Mouse (Mus musculus) right cerebral cortex, postnatal 10 days (tissue): ENCODE data around the gene Cd320.
A peak's percentile ranks its signal among the peaks of the same experiment; 100 is the strongest.
"Not testable (repeated sequence)": the region's sequence is repeated elsewhere in the genome, so short reads cannot be mapped to it uniquely, and the experiment has no call there.

Source experiments
- DNase-seq, 2 experiments: peaks; one replicate each; pipeline ENCODE4 v3.0.0; 2021; ENCODE audit warnings: low spot score in 2 of 2

Cd320 gene

GRCm38 (mm10) chr17:33842966-33843795 lies at the start of gene Cd320:
Cd320 (plus strand) TSS chr17:33843091.
- DNase-seq = peak; percentile 93 to 94

- no peak for DNase-seq
These were observed 44.6 kb upstream of the Cd320 start for GRCm38 (mm10) chr17:33798306-33798705.

DNA sequence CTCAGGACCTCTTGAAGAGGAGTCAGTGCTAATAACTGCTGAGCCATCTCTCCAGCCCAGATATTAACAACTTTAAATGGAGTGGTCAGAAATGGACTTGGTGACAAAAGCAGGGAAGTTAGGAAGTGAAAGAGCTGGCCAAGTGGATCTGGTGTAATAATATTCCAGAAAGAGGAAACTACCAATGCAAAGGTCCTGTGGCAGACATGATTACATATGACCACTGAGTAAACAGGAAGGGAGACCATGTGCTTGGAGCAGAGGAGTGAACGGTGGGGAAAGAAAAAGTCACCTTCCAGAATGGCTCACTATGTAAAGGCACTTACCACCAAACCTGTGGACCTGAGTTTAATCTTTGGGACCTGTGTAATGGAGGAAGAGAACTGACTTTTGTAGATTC lies 43.6 kb upstream of the Cd320 start:
- DNase-seq = no peak

DNA sequence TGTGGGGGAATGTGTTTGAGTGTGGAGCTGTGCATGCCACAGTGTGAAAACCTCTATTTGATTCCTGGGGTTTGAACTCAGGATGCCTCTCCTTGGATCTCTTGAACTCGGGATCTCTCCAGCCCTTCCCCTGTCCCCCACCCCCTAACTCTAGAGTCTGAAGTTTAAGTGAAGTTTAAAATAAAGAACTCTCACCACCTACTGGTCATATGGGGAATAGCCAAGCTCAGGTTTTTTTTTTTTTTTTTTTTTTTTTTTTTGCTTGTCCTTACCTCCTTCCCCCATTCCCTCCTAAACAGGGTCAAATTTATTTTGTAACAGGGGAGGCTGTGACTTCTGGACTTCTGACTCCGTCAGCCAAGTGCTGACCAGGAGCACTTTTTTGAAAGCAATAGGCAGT lies 40.7 kb upstream of the Cd320 start:
- no peak for DNase-seq

GRCm38 (mm10) chr17:33804205-33804604 lies 38.7 kb upstream of the Cd320 start:
- DNase-seq = no peak

DNA sequence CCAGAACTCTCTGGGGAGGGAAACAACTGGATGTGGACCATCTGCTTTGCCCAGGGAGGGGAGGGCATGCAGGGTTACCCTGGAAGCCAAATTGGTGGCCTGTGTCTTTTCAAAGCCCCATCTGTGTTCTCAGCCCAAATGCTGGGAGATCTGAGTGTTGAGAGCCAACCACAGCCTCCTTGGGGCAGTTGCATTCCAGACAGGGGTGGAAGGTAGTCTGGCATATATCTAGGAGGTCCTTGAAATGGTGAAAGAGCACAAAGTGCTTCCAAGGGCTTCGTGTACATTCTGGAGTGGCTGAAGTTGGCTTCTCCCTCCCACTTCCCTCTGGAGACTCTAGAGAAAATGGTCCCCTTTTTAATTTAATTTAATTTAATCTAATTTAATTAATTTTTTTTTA lies 38.1 kb upstream of the Cd320 start:
- DNase-seq = no peak

DNA sequence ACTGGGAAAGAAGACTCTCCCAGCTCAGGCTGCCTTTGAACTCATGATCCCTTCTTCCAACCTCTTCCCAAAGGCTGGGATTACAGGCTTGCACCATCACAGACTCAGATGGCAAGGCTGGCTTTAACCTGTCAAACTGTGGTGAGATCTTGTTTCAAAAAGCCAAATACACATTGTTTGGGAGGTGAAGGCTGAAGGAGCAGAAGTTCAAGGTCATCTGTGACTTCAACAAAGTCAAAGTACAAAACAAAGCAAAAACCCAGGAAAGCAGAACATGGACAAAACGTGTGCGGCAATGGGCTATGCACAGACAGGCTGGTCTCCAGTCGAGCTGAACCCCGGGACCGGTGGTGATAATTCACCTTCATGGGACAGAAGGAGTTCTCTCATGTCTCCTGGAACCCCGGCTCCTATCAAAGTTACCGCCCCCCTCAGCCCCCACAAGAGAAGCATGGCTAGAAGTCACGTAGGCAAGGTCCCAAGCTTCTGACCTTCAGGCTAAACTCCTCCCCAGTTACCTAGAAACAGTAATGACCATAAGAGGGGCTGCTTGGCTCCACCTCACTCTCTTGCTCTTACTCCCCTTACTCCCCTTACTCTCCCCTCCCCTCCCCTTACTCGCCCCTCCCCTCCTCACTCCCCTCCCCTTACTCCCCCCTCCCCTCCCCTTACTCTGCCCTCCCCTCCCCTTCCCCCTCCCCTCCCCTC lies 35.6 kb upstream of the Cd320 start:
- DNase-seq = no peak

GRCm38 (mm10) chr17:33808192-33808591 lies 34.7 kb upstream of the Cd320 start:
- DNase-seq = no peak

- peak; percentile 97 to 98 for DNase-seq
These were observed 32.4 kb upstream of the Cd320 start, which contains the start of gene Kank3 for GRCm38 (mm10) chr17:33810334-33811141. Kank3 (plus strand) TSS chr17:33810519.

DNA sequence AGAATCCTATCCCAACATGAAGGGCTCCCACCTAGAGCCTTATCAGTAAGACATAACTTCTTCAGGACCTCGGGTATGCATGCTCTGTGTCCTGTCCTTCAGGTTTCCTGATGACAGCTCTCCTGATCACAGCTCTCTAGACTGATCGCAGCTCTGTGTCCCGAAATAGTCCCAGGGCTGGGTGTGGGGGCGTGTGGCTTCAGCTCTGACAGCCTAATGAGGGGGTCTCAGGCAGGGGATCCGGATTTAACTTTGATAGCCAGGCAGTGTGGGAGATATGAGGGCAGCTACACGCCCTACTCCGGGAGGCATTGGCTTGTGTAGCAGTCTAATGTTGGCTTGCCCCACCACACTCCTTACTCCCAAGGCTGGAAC lies 31.8 kb upstream of the Cd320 start:
- peak in 1 of 2 experiments; percentile 38 for DNase-seq

- DNase-seq = no peak
These were observed 30.4 kb upstream of the Cd320 start for GRCm38 (mm10) chr17:33812475-33812874.

- DNase-seq = no peak
These were observed 29.9 kb upstream of the Cd320 start for GRCm38 (mm10) chr17:33812990-33813389.

- DNase-seq = no peak
These were observed 27.5 kb upstream of the Cd320 start for GRCm38 (mm10) chr17:33815399-33815798.

- peak in 1 of 2 experiments; percentile 37 for DNase-seq
These were observed 26.3 kb upstream of the Cd320 start for GRCm38 (mm10) chr17:33816612-33817011.

DNA sequence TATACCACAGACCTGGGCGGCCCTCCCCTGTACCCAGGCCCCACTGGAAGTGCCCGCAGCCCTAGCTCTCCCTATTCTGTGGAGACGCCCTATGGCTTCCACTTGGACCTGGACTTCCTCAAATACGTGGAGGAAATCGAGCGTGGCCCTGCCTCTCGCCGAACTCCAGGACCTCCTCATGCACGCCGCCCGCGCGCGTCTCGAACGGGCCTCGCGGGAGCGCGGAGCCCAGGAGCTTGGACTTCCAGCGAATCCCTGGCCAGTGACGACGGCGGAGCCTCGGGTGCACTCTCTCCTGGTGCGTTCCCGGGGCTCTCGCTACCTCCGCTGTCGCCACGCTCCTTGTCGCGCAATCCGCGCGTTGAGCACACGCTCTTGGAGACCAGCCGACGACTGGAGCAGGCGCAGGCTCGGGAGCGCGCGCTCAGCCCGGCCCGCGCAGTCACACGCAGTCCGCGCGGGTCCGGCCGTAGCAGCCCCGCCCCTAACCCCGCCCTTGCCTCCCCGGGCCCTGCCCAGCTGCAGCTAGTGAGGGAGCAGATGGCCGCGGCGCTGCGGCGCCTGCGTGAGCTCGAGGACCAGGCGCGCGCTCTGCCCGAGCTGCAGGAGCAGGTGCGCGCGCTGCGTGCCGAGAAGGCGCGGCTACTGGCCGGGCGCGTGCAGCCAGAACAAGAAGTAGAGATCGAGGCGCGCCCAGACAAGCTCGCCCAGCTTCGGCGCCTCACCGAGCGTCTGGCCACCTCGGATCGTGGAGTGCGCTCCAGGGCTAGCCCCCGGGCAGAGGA lies 25.5 kb upstream of the Cd320 start:
- peak; percentile 95 to 96 for DNase-seq

DNA sequence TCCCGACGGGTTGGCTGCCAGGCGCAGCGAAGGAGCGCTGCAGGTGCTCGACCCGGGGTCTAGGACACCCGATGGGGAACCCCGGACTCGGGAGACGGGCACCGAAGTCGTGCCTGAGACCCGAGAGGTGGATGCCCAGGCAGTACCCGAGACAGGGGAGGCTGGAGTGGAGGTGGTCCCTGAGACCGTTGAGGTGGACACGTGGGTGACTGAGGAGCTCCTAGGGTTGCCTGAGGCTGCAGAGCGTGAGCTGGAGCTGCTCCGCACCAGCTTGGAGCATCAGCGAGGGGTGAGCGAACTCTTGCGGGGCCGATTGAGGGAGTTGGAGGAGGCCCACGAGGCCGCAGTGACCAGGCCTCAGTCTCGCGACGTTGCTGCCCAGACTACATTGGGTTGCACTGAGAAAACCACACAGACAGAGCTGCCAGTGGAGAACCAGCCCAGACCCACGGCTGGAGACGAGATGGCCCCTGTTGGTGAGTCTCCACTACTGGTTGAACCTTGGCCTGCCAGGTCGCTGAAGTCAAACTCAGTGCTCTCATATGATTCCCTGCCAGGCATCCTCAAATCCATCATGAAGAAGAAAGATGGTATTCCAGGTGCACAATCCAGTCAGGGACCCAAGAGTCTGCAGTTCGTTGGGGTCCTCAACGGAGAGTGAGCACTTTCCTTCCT lies 24.8 kb upstream of the Cd320 start:
- peak; percentile 53 to 58 for DNase-seq

DNA sequence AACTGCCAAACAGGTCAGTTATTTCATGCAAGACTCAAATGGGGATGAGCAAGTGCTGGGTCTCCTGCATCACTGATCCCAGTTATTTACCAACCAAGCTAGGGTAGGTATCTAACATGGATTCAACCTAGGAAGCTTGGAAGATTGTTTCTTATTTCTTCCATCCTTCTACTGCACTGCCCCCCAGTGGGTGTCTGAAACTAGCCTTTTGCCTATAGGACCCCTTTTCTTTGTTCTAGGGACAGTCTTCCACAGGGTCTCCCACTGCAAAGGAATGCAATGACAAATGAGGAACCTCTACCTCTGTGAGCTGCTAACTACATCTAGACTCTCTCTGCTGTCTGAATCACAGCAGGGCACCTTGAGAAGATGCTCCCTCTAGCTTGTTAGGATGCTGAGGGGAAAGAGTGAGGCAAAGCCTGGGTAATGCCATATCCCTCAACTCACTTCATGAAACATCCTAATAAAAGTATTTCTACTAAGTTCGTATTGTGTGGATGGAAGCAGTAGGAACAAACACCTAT lies 20.4 kb upstream of the Cd320 start:
- DNase-seq = no peak

DNA sequence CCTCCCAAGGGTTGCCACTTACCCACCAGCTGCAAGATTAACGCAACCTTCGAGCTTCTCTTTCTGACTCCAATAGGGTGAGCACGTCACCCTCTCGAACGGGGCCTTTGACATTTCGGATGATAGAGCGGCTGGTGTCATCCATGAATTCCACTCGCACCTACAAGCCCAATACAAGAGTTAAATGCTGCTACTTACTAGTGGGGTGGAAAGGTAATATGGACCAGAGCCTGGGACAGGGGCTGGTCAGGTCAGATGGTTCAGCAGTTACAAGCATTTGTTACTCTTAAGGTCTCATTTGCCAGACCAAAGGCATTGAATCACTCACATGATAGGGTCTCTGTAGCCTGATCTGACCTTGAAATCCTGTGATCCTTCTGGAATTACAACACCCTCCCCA lies 19.7 kb upstream of the Cd320 start:
- DNase-seq = not testable (repeated sequence)

DNA sequence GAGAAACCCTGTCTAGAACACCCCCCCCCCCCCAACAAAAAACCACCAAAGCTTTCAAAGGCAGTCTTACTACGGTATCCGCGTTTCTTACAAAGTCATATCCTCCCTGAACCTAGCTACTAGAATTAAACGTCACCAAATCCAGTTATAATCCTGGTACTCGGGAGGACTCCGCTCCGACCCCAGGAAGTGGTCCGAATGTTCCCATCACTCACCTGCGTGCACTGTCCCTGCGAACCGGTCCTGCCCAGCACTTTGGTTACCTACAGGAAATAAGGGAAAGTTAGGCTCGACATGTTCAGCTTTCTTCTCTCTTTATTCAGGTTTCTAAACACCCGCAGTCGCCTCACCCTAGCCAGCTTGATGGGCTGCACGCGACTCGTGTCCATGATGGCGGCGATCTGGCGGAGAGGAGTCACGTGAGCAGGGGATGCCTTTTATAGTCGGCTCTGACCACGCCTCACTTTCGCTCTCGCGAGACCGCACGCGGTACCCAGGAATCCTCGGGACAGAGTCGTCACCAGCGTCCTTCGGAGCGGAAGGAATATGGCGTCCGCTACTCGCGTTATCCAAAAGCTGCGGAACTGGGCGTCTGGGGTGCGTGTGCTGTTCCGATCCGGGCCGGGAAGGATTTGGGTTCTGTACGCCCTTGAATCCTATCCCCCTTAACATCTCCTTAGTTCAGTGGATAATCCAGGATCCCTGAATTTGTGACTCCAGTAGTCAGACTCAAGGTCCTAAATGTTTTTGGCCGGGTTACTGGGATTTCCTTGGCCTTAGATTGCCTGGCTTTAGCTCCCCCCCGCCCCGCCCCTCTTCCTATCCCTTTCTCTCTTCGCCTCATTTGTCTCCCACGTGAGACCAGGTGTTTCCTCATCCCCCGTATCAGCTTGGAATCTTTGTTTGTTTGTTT lies 18.6 kb upstream of the Cd320 start, which contains the start of the genes Rps28 and Ndufa7:
Rps28 (minus strand) TSS at position 479 of the 913 bp plus-strand sequence.
Ndufa7 (plus strand) TSS at position 489 of the 913 bp plus-strand sequence.
- DNase-seq = peak; percentile 99
